Mouse (Mus musculus) forebrain, embryonic 14.5 days (tissue): ENCODE measurements around the gene Stk32b. TPM values are rescaled to one million over a fixed set of nuclear protein-coding genes. Genes with fewer than 3 reads are reported as not detected.

Experiments used
- ATAC-seq: fragments of 200-750 bp; cut with Nextera tagmentation; 2 replicates; pipeline ENCODE4 v1.8.0; 2017; ENCODE audit warnings: mild to moderate bottlenecking, moderate library complexity
- DNase-seq: peaks from one replicate; pipeline ENCODE4 v3.0.0-alpha.2; 2015; ENCODE audit warnings: low spot score
- H3K27ac ChIP-seq: fragments of 300-500 bp; sonication (generic); 2 replicates; pipeline ENCODE4 v1.5.1; 2014; ENCODE audit warnings: low read depth, mild to moderate bottlenecking, control low read depth, low read length, moderate library complexity
- H3K27me3 ChIP-seq: fragments of 300-500 bp; sonication (generic); replicated peaks from 2 replicates; pipeline ENCODE4 v1.6.1; 2014; ENCODE audit warnings: low read length, control low read depth, mixed read lengths; ENCODE audit not compliant: control insufficient read depth, insufficient read depth
- H3K36me3 ChIP-seq: fragments of 300-500 bp; sonication (generic); 2 replicates; pipeline ENCODE4 v1.6.1; 2014; ENCODE audit warnings: low read length, control low read depth; ENCODE audit not compliant: control insufficient read depth, insufficient read depth
- H3K4me1 ChIP-seq: fragments of 300-500 bp; sonication (generic); 2 replicates; pipeline ENCODE4 v1.6.1; 2014; ENCODE audit warnings: antibody characterized with exemption, low read length, control low read depth; ENCODE audit not compliant: control insufficient read depth, insufficient read depth
- H3K4me2 ChIP-seq: fragments of 300-500 bp; sonication (generic); 2 replicates; pipeline ENCODE4 v1.6.1; 2014; ENCODE audit warnings: mild to moderate bottlenecking, control low read depth, low read length
- H3K4me3 ChIP-seq: fragments of 300-500 bp; sonication (generic); 2 replicates; pipeline ENCODE4 v1.5.1; 2014; ENCODE audit warnings: low read depth, low read length, control low read depth
- H3K9ac ChIP-seq: fragments of 300-500 bp; sonication (generic); 2 replicates; pipeline ENCODE4 v1.6.1; 2014; ENCODE audit warnings: mild to moderate bottlenecking, low read length, control low read depth, moderate library complexity
- H3K9me3 ChIP-seq: fragments of 300-500 bp; sonication (generic); replicated peaks from 2 replicates; pipeline ENCODE4 v1.6.1; 2016; ENCODE audit warnings: low read length, control low read depth, mixed read lengths; ENCODE audit not compliant: control insufficient read depth
- WGBS: fragments of 180-500 bp; shearing (Covaris S2); extraction: QIAGEN DNeasy Blood & Tissue Kit; methylation state at CpG from one replicate; pipeline ENCODE4 v1.1.7; 2014; 5-methylcytosine and 5-hydroxymethylcytosine counted together
- polyA plus RNA-seq: library from polyadenylated mRNA; unstranded; fragments of >200 nt; fragmentation: Nextera tagmentation; extraction: Ambion mirVana; gene quantifications from 2 replicates; pipeline ENCODE4 v1.2.1, GENCODE M21; 2014

Gene Stk32b
- 22.1 and 22.5 TPM in 2 replicates for polyA plus RNA-seq

GRCm38 (mm10) chr5:37716505-37717372 is at the start of gene Stk32b:
Gene Stk32b, minus strand, starts transcription at chr5:37717171.
- under 1% methylated on average over 40 of the region's 40 CpGs for WGBS
- peak within 1 kb of the TSS; percentile 50 for H3K4me3 ChIP-seq
- peak within 1 kb of the TSS; percentile 78 for H3K27ac ChIP-seq
- peak within 1 kb of the TSS; percentile 74 for H3K9ac ChIP-seq
- H3K9me3 ChIP-seq = no peaks in the 10 kb centered on the region
- no peaks in the 10 kb centered on the region for H3K4me1 ChIP-seq
- no peaks in the 10 kb centered on the region; the same call in 1 of the 2 replicates for H3K27me3 ChIP-seq
- peak; percentile 91 for DNase-seq
- peak within 1 kb of the TSS; percentile 71 for H3K4me2 ChIP-seq
- no peaks in the 10 kb centered on the region for H3K36me3 ChIP-seq
- ATAC-seq = peak; percentile 93

- Histone ChIP-seq H3K4me1 (peaks cover 19% of the 10 kb centered on the region), H3K27me3 (peaks cover 47% of the 10 kb centered on the region), H3K9ac (no peak overlapping the region), H3K4me3 (no peak overlapping the region), H3K27ac (no peak overlapping the region), H3K4me2 (no peak overlapping the region), H3K36me3 (no peaks in the 10 kb centered on the region), H3K9me3 (0 out of 2 replicates have a peak, but pooled peaks cover 2% of the 10 kb centered on the region)
- WGBS = 7% methylated on average over 8 of the region's 8 CpGs
- ATAC-seq (no peak), DNase-seq (no peak)
These were observed 48.9 kb upstream of the Stk32b start for GRCm38 (mm10) chr5:37765851-37766250.

GRCm38 (mm10) chr5:37762046-37762445 is 45.1 kb upstream of the Stk32b start:
- Histone ChIP-seq H3K4me1 (peaks cover 4% of the 10 kb centered on the region), H3K27me3 (peaks cover 29% of the 10 kb centered on the region), H3K36me3 (no peaks in the 10 kb centered on the region), H3K9me3 (0 out of 2 replicates have a peak, but pooled peaks cover 2% of the 10 kb centered on the region), H3K27ac (no peak overlapping the region), H3K9ac (no peak overlapping the region), H3K4me3 (no peak overlapping the region), H3K4me2 (no peak overlapping the region)
- WGBS = 91% methylated on average over 3 of the region's 3 CpGs
- DNase-seq (no peak), ATAC-seq (no peak)

- Histone ChIP-seq H3K4me2 (no peak overlapping the region), H3K27me3 (no peaks in the 10 kb centered on the region), H3K4me1 (no peaks in the 10 kb centered on the region), H3K9me3 (no peaks in the 10 kb centered on the region), H3K36me3 (no peaks in the 10 kb centered on the region), H3K4me3 (no peak overlapping the region), H3K27ac (no peak overlapping the region), H3K9ac (no peak overlapping the region)
- 81% methylated on average over 7 of the region's 7 CpGs for WGBS
- DNase-seq (no peak), ATAC-seq (no peak)
These were observed 36.4 kb upstream of the Stk32b start for GRCm38 (mm10) chr5:37753366-37753765.

- ATAC-seq = peak; percentile 80; the same call in 1 of the 2 replicates
- Histone ChIP-seq H3K36me3 (no peaks in the 10 kb centered on the region), H3K27me3 (no peaks in the 10 kb centered on the region), H3K4me3 (no peak overlapping the region), H3K4me1 (no peaks in the 10 kb centered on the region), H3K4me2 (no peak overlapping the region), H3K27ac (no peak overlapping the region), H3K9ac (no peak overlapping the region), H3K9me3 (no peaks in the 10 kb centered on the region)
- peak; percentile 87 for DNase-seq
- 64% methylated on average over 8 of the region's 8 CpGs for WGBS
These were observed 35.3 kb upstream of the Stk32b start for GRCm38 (mm10) chr5:37752027-37752967.

- no peaks in the 10 kb centered on the region; the same call in 1 of the 2 replicates for H3K9me3 ChIP-seq
- WGBS = 81% methylated on average over 13 of the region's 13 CpGs
- H3K36me3 ChIP-seq = no peaks in the 10 kb centered on the region
- DNase-seq = no peak
- no peaks in the 10 kb centered on the region for H3K4me1 ChIP-seq
- H3K4me2 ChIP-seq = no peak overlapping the region
- no peak overlapping the region for H3K4me3 ChIP-seq
- no peaks in the 10 kb centered on the region for H3K27me3 ChIP-seq
- no peak overlapping the region for H3K27ac ChIP-seq
- no peak overlapping the region for H3K9ac ChIP-seq
- no peak for ATAC-seq
These were observed 27.1 kb upstream of the Stk32b start for GRCm38 (mm10) chr5:37743889-37744707.

- Histone ChIP-seq H3K9ac (no peak overlapping the region), H3K4me1 (no peaks in the 10 kb centered on the region), H3K4me3 (no peak overlapping the region), H3K9me3 (no peaks in the 10 kb centered on the region; the same call in 1 of the 2 replicates), H3K4me2 (no peak overlapping the region), H3K36me3 (no peaks in the 10 kb centered on the region), H3K27ac (no peak overlapping the region), H3K27me3 (no peaks in the 10 kb centered on the region)
- DNase-seq (peak; percentile 36), ATAC-seq (no peak)
- WGBS = 52% methylated on average over 7 of the region's 7 CpGs
These were observed 19.2 kb upstream of the Stk32b start for GRCm38 (mm10) chr5:37736213-37736612.

GRCm38 (mm10) chr5:37735224-37735623 is 18.3 kb upstream of the Stk32b start, which contains the start of gene Cytl1:
Gene Cytl1, plus strand, starts transcription at chr5:37735519.
- no peaks in the 10 kb centered on the region; the same call in 1 of the 2 replicates for H3K9me3 ChIP-seq
- no peaks in the 10 kb centered on the region for H3K4me1 ChIP-seq
- ATAC-seq (no peak), DNase-seq (no peak)
- WGBS = 22% methylated on average over 5 of the region's 5 CpGs
- H3K4me2 ChIP-seq = no peak within 1 kb of the TSS
- H3K27ac ChIP-seq = no peak within 1 kb of the TSS
- H3K27me3 ChIP-seq = no peaks in the 10 kb centered on the region
- no peaks in the 10 kb centered on the region for H3K36me3 ChIP-seq
- no peak within 1 kb of the TSS for H3K4me3 ChIP-seq
- no peak within 1 kb of the TSS for H3K9ac ChIP-seq
